Mouse (Mus musculus): ENCODE data around the gene Mrgprb4. TPM values are rescaled to one million over a fixed set of nuclear protein-coding genes. Genes with fewer than 3 reads are reported as not detected.

Gene Mrgprb4
- polyA plus RNA-seq (2012; rRNA removed) = not detected in 2 replicates

DNA sequence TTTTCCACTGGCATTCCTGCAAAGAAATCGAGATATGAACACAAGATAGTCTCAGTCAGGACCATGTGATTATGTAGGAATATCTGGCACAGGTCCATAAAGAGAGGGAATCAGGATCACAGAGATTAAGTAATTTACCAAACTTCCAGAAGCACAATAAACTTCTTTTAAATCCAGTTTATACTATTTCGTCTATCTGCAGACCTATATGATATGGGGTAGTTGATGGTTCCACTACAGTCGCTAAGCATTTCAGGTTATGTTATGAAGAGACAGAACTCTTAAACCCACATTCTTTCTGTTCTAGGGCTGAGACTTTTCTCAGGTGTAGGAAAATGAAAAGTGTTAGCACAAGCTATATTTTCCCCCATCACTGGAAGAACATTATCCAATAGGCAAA, at the start of gene Mrgprb4:
Mrgprb4 (minus strand) TSS at position 101 of the 400 bp plus-strand sequence.
- DNase-seq (ENCODE audit: low read depth) = no peak

DNA sequence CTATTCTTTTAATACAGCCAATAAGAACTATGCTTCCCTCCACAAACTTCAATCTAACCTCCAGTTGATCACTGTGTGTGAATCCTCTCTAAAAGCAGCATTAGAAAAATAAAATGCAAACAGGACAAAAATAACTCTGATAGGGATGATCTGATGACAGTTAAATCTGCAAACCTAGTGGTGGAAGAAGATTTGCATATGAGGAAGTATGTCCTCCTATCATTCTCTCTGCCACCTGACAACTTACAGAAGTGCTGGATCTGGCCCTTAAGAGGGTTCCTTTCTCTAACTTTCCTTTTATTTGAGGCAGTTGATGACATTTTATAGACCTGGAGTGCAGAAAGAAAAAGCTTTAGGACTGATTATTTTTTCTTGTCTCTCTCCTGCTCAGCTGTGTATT, 27.0 kb upstream of the Mrgprb4 start:
- DNase-seq (ENCODE audit: low read depth) = no peak

DNA sequence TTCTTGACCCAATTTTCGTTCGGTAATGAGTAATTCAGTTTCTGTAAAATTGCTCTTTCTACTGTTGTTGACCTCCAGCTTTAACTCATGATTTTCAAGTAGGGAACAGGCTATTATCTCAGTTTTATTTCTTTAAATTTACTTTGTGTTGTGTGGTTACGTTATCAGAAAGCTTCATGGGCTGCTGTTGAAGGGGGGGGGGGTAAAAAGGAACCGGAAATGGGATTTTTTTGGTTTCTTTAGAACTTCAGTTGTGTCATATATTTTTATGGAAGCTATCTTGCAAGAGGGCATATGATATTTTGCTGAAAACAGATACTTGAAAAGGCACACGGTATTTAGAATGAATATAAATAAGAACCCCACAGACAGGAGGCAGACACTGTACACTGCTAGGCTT, 26.0 kb upstream of the Mrgprb4 start:
- DNase-seq (ENCODE audit: low read depth) = no peak

DNA sequence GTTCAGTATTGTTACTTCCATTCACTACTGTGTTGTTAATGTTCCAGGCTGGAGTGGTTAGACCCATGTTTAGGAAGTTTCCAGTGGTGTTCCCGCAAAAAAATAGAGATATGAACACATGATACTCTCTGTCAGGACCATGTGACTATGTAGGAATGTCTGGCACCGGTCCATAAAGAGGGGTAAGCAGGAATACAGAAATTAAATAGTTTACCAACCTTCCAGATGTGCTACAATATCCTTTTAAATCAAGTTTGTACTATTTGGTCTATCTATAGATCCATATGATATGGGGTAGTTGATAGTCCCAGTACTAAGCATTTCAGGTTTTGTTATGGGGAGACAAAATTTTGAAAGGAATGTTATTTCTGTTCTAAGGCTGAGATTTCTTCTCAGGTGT, 30.2 kb downstream of the Mrgprb4 start, which contains the start of gene Mrgprb5:
Mrgprb5 (minus strand) TSS at position 101 of the 400 bp plus-strand sequence.
- no peak for DNase-seq (ENCODE audit: low read depth)

DNA sequence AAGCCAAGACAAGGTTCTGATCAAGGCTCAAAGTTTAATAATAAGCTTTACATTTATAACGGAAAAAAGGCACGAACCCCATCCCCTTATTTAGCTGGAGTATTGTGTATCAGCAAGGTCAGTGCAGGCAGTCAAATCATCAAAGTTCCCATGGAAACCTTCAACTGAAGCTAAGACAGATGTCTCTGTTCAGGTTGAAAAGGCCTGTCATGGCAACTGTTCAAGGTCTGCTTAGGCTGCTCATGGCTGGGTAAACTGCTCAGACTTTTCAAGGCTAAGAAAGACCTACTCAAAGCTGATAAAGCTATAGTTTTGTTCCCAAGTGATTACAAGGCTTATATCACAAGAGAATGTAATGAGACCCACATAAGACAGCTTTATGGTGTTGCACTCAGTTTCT, 31.6 kb downstream of the Mrgprb4 start:
- no peak for DNase-seq (ENCODE audit: low read depth)

Other genes with a start within 250 kb of the Mrgprb4 start
- 0.09 TPM in 1 of 2 replicates, not detected in the other for gene Mrgpra4, start 217.2 kb downstream of the Mrgprb4 start, polyA plus RNA-seq (2012; rRNA removed)
- gene Mrgprx1, start 171.7 kb downstream of the Mrgprb4 start, polyA plus RNA-seq (2012; rRNA removed) = not detected in 2 replicates
- not detected in 2 replicates for gene Mrgprb5, start 30.3 kb downstream of the Mrgprb4 start, polyA plus RNA-seq (2012; rRNA removed)
- gene Mrgprb8, start 189.2 kb upstream of the Mrgprb4 start, polyA plus RNA-seq (2012; rRNA removed) = not detected in 2 replicates